Mouse (Mus musculus): ENCODE measurements around the gene Gm49776.
"Not testable (repeated sequence)": the region's sequence is repeated elsewhere in the genome, so short reads cannot be mapped to it uniquely, and the experiment has no call there.

Gm49776 gene

GRCm38 (mm10) chr16:18258221-18258620, at the start of gene Gm49776:
Gene Gm49776 (minus strand): TSS chr16:18258321.
- DNase-seq (ENCODE audit: low spot score): no peak

- not testable (repeated sequence) for DNase-seq (ENCODE audit: low spot score)
These were observed 31.5 kb upstream of the Gm49776 start for GRCm38 (mm10) chr16:18289614-18290013.

GRCm38 (mm10) chr16:18289067-18289588, 31.0 kb upstream of the Gm49776 start, which contains the start of gene Dgcr8:
Gene Dgcr8 (minus strand): TSS chr16:18289246.
- DNase-seq (ENCODE audit: low spot score): peak; percentile 91

- peak; percentile 27 for DNase-seq (ENCODE audit: low spot score)
These were observed 30.5 kb upstream of the Gm49776 start for GRCm38 (mm10) chr16:18288581-18289061.

- no peak for DNase-seq (ENCODE audit: low spot score)
These were observed 30.0 kb upstream of the Gm49776 start for GRCm38 (mm10) chr16:18288166-18288565.

GRCm38 (mm10) chr16:18275166-18275565, 17.0 kb upstream of the Gm49776 start:
- no peak for DNase-seq (ENCODE audit: low spot score)

GRCm38 (mm10) chr16:18268182-18268581, 10.1 kb upstream of the Gm49776 start:
- DNase-seq (ENCODE audit: low spot score): no peak

GRCm38 (mm10) chr16:18265024-18265423, 6.9 kb upstream of the Gm49776 start:
- DNase-seq (ENCODE audit: low spot score): no peak

- DNase-seq (ENCODE audit: low spot score): no peak
These were observed 4.3 kb downstream of the Gm49776 start for GRCm38 (mm10) chr16:18253866-18254265.

GRCm38 (mm10) chr16:18252736-18253135, 5.4 kb downstream of the Gm49776 start:
- no peak for DNase-seq (ENCODE audit: low spot score)

- DNase-seq (ENCODE audit: low spot score): no peak
These were observed 7.0 kb downstream of the Gm49776 start for GRCm38 (mm10) chr16:18250828-18251790.

GRCm38 (mm10) chr16:18250231-18250630, 7.9 kb downstream of the Gm49776 start:
- DNase-seq (ENCODE audit: low spot score): no peak

GRCm38 (mm10) chr16:18249364-18249967, 8.7 kb downstream of the Gm49776 start:
- DNase-seq (ENCODE audit: low spot score): no peak

GRCm38 (mm10) chr16:18248433-18249363, 9.4 kb downstream of the Gm49776 start, which contains the start of the genes Trmt2a and Ranbp1:
Gene Trmt2a (plus strand): TSS chr16:18248679.
Gene Ranbp1 (minus strand): TSS chr16:18248732.
- DNase-seq (ENCODE audit: low spot score): peak; percentile 99

- no peak for DNase-seq (ENCODE audit: low spot score)
These were observed 10.4 kb downstream of the Gm49776 start for GRCm38 (mm10) chr16:18247521-18248399.

- no peak for DNase-seq (ENCODE audit: low spot score)
These were observed 16.5 kb downstream of the Gm49776 start for GRCm38 (mm10) chr16:18241581-18241980.

- no peak for DNase-seq (ENCODE audit: low spot score)
These were observed 21.2 kb downstream of the Gm49776 start for GRCm38 (mm10) chr16:18236676-18237501.

GRCm38 (mm10) chr16:18235389-18236065, 22.6 kb downstream of the Gm49776 start:
- DNase-seq (ENCODE audit: low spot score): no peak

All from urinary bladder, postnatal 10 days (tissue).